Mouse (Mus musculus) liver, adult 2 months (tissue): ENCODE measurements at regions not wholly inside any gene's neighbourhood (a gene's known extent, or its start where the extent isn't known, plus 50 kb on each side); places are given as distances from the start of the nearest gene placed in this dataset.

ENCODE experiments used
- CTCF ChIP-seq: fragments of 200-500 bp; IDR thresholded peaks from 2 replicates; pipeline ENCODE4 v1.5.1; 2011; ENCODE audit warnings: low read depth, low read length, control low read depth
- POLR2A ChIP-seq: fragments of 200-500 bp; IDR thresholded peaks from 2 replicates; pipeline ENCODE4 v1.6.1; 2011; ENCODE audit warnings: low read length, control low read depth; ENCODE audit not compliant: insufficient read depth; ENCODE audit errors: extremely low read depth

DNA sequence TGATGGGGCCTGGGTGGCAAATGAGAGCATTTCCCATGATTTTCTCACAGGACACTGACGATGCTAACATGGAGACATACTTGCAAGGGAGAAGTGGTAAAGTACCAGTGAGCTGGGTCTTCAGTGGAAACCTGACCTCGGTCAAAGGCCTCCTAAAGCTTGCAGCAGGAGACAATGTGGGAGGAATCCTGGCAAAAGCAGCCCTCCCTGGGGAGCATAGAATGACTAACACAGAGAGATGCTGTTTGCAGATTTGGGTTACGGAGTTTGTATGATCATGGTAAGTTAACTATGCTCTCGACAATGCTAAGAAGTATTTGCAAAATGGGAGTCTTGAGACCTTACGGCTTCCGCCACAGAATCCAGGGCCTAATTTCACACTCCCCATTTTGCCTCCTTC is 208.9 kb downstream of the Tle3 start:
- TF ChIP-seq POLR2A (no peak), CTCF (no peak)
